Mouse (Mus musculus): ENCODE results near the gene Syt3. TPM values are rescaled to one million over a fixed set of nuclear protein-coding genes. Genes with fewer than 3 reads are reported as not detected.

The Syt3 gene
- total RNA-seq, 1 experiment from 2014 or later, result not detected

DNA sequence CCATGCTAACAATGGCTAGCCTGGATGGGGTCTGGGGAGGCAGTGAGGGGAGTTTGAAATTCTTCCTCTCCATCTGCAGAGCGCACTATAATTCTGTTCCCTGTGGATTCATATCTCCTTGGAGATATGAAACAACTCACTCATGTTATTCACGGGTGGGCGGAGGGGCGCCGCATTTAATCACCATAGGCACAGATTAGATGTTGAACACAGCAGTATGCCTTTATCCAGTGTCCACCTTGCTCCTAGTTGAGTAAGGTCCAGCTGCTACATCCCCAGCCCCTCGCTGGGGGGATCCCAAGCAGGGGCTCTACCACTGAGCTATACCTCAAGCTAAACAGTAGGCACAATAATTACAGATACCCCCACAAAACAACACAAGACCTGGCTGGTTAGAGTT lies 28.5 kb upstream of the Syt3 start:
- ATAC-seq (replicated peaks; ENCODE audit: insufficient number of reproducible peaks, low FRiP score, low TSS enrichment, poor library complexity, severe bottlenecking), result no peak

DNA sequence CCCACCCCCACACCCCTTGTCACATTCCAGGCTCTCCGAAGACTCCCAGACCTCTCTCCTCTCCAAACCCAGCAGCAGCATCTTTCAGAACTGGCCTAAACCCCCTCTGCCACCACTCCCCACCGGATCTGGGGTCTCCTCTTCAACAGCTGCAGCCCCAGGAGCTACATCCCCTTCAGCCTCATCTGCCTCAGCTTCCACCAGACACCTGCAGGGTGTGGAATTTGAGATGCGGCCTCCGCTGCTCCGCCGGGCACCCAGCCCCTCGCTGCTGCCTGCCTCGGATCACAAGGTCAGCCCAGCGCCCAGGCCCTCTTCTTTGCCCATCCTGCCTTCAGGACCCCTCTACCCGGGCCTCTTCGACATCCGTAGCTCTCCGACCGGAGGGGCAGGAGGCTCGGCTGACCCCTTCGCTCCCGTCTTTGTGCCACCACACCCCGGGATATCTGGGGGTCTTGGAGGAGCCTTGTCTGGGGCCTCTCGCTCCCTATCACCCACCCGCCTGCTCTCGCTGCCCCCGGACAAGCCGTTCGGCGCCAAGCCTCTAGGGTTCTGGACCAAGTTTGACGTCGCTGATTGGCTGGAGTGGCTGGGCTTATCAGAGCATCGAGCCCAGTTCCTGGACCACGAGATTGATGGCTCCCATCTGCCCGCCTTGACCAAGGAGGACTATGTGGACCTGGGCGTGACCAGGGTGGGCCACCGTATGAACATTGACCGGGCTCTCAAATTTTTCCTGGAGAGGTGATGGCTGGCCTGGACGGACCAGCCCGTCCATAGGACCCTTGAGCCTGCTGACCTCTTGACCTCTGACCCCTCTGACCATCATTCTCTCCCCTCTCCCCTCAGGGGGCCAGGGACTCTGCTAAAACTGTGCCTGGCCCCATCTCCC lies 27.1 kb upstream of the Syt3 start:
- no peak for ATAC-seq (replicated peaks; ENCODE audit: insufficient number of reproducible peaks, low FRiP score, low TSS enrichment, poor library complexity, severe bottlenecking)

DNA sequence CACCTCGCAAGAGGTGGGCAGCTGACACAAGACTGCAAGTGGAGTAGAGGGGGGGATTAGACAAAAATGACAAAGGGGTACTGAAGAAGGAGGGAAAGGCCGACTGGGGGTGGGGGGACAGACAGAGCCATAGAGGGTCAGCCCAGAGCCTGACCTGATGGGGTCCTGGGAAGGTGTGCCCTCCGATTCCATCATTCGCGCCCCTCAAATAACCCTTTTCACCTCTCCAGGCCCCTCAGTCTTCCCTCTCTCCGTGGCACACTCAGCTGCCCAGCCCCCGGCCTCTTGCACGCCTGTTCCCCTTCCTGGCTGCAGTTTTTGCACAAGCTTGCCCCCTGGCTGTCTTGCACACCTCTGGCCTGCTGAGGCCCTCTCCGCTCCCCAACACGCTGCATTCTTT lies 26.4 kb upstream of the Syt3 start:
- no peak for ATAC-seq (replicated peaks; ENCODE audit: insufficient number of reproducible peaks, low FRiP score, low TSS enrichment, poor library complexity, severe bottlenecking)

DNA sequence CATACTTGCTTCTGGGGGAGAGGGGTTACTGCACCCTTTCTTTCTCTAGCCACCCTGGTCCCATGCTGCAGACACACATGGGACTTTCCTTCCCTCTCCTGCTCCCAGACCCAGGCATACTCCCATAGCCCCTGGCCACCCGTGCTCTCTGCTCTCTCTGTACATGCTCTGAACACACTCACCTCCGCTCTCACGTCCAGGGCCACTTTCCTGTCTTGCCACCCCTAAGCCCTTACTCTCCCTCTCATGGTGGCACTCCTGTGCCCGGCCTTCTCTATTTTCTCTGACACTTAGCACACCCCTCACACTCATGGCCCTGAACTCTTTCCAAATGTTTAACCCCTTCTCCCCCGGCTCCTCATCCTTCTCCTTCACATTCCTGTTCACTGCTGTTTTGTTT lies 25.9 kb upstream of the Syt3 start:
- no peak for ATAC-seq (replicated peaks; ENCODE audit: insufficient number of reproducible peaks, low FRiP score, low TSS enrichment, poor library complexity, severe bottlenecking)

DNA sequence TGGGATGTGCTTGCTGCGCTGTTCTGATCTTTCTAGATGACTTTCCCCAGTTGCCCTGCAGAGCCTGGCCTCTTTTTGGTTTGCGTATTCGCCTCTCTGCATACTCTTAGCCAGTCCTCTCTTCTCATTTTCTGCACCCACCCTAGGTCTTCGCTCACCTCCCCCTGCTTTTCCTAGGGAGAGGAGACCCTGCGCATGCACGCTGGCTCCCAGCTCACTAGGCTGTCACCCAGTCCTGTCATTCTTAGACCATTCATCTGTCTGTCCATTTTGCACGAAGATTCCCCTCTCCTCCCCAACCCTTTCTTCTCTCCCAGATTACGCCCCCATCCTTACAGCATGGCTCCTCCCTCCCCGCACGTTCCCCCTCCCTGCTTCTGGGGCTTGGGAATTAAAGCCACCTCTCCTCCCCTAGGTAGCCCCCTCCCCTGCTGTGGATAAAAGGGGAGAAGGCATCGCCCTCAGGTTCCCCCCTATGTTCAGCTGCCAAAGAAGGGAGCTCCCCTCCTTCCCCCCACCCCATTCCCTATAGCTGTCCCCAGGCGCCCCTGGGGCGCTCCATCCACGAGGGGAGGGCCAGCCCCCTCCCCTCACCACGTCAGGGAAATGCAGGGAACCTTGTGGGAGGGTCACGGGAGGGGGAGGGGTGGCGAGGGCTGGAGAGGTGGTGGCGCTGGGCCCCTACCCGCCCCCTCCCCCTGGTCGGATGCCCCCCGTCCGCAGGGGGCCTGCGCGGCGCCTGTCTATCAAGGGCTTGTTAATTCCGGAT lies 24.8 kb upstream of the Syt3 start:
- ATAC-seq (replicated peaks; ENCODE audit: insufficient number of reproducible peaks, low FRiP score, low TSS enrichment, poor library complexity, severe bottlenecking), result no peak

DNA sequence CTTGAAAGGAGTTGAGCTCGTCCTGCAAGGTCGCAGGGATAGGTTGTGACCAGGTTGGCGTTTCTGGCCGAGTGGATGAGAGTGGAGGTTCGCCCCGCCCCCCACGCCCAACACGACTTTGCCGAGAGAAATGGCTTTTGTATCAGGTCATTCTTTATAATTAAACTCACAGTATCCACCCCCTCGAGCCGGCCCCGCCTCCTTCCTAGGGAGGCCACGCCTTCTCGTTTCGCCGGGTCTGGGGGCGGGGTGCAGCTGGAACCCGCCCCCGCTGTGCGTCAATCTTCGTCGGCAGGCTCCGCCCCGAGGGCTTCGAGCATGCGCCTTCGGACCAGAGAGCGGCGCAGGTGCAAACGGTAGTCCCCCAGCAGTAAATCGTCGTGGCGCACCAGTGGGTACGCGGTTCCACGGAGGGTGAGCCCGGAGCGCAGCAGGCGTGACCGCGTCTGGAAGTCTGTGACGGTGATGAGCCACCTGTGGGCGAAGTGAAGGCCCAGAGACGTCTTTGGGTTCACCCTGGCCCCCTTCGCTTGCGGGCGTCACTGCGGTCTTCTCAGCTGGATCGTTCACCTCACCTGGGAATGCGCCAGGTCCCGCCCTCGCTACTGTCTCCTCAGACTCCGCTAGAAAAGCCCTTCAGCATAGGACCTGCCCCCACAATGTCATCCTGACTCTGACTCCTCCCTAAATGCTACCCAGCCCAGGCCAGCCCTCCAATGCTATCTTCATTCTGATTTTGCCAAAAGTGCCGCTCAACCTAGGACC lies 23.8 kb upstream of the Syt3 start:
- peak; percentile 70 for ATAC-seq (replicated peaks; ENCODE audit: insufficient number of reproducible peaks, low FRiP score, low TSS enrichment, poor library complexity, severe bottlenecking)

DNA sequence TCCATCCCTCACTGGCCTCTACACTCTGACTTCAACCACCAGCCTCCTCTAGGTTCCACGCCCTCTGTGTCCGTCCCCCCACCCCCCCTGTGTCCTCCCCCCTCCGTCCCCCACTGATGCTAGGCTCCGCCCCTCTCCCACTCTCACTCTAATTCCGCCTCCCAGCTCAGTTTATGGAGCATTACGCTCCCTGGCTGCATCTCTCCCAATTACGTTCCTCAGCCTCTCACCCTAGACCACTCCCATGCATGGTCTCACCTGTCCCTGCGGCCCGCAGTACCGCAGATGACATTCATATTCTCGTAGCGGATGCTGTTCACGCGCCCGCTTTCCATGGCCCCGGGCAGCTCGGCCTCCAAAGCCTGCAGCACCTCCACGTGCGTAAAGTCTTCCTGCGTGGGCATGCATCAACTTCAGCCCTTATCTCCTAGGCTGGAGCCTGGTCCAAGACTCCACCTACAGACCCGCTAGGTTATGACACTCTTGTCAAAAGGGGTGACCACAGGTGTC lies 23.1 kb upstream of the Syt3 start:
- no peak for ATAC-seq (replicated peaks; ENCODE audit: insufficient number of reproducible peaks, low FRiP score, low TSS enrichment, poor library complexity, severe bottlenecking)

DNA sequence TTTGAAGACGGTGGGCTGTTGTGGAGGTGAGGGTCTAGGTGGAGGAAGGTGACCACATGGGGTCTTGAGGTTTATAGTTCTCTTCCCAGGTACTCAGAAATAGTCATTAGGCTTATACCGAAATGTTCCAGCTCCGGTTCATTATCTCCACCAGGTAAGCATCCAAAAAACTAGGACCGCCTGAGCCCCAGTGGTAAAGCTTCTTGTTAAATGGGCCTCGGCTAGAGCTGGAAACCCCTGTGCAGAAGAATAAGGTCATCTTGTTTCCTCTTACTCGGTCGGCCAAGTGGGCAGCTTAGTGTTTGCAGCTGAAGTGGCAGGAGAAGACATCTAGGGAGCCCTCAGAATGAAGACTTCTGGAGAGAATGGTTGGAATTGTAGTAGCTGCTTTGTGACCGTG lies 11.2 kb upstream of the Syt3 start:
- no peak for ATAC-seq (replicated peaks; ENCODE audit: insufficient number of reproducible peaks, low FRiP score, low TSS enrichment, poor library complexity, severe bottlenecking)

DNA sequence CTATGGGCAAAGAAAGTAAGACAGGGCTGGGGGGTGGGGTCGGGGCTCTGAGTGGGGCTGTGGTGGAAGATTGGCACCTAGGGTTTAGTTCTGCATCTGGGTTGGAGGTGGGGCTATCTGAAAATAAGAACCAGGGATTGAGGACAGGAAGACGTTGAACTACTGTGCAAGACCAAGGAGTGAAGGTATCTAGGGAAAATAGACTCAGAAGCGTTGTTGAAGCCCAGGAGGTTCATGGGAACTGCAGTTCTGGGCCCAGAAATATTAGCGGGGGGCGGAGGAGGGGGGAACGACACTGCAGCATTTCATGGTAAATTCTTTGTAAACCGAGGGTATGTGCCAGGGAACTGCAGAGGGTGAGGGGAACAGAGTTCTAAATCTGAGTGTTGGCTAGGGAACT lies 10.4 kb upstream of the Syt3 start:
- no peak for ATAC-seq (replicated peaks; ENCODE audit: insufficient number of reproducible peaks, low FRiP score, low TSS enrichment, poor library complexity, severe bottlenecking)

DNA sequence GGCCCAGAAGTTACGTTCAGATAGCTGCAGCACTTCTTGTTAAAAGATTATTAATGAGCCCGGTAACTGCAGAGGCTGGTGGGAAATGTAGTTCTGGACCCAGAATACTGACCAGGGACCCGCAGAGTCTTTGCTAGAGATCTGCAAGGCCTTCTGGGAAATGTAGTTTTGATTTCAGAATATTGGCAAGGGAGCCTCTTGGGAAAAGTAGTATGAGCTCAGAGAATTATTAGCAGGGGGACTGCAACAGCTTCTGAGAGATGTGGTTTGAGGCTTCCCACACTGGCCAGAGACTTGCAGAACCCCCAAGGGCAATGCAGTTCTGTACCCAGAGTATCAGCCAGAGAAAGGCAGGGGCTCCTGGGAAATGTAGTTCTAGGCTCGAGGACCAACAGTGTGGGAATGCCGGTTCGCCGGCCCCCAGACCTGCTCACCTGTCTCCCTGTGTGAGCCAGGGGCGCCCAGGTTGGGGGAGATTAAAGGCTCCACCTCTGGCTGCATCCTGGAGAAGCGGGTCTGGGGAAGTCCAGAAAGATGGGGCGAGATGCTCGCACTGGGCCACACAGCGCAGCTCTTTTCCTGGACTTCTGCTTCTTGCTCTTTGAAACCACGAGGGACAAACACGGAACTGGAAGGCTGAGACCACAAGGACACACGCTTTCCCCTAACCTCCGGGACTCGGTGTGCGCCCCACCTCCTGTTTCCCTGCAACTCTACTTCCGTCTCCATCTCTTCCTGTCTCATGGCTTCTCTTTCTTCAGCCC lies 9.8 kb upstream of the Syt3 start:
- peak; percentile 95 for ATAC-seq (replicated peaks; ENCODE audit: insufficient number of reproducible peaks, low FRiP score, low TSS enrichment, poor library complexity, severe bottlenecking)

DNA sequence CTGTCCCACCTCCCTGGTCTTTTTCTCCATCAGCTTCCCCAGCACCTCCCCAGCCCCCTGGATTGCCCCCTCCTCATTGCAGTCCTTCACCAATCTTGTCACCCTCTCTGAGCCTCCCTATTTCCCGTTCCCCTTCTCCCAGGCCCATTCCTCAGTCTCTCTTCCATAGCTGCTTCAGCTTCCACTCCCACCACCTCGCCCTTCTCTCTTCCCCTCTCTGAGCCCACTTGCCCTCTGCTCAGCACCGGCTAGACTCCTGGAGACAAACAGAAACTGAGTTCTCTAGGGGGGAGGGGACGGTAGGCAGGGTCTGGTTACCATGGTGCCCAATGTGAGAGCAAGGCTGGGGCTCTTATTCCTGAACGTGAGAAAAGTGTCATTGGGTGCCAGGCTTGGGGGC lies 9.1 kb upstream of the Syt3 start:
- ATAC-seq (replicated peaks; ENCODE audit: insufficient number of reproducible peaks, low FRiP score, low TSS enrichment, poor library complexity, severe bottlenecking), result no peak

DNA sequence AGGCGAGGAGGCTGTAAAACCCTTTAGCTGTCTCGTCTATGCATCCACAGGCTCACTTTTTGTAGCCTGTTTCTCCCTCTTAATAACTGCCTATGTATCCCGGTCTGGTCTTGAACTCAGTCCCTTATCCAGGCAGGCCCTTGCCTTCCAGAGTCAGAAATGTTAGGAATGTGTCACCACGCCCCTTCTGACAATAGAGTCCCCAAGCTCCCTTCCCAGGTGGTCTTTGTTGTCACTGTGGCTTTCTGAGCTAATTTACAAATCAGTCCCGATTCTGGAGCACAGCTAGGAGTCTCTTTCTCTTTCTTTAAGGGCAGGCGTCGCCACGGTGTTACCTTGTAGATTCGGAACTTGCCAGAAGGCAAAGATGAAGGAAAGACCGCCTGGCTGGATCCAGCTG lies 8.7 kb upstream of the Syt3 start:
- ATAC-seq (replicated peaks; ENCODE audit: insufficient number of reproducible peaks, low FRiP score, low TSS enrichment, poor library complexity, severe bottlenecking), result no peak

DNA sequence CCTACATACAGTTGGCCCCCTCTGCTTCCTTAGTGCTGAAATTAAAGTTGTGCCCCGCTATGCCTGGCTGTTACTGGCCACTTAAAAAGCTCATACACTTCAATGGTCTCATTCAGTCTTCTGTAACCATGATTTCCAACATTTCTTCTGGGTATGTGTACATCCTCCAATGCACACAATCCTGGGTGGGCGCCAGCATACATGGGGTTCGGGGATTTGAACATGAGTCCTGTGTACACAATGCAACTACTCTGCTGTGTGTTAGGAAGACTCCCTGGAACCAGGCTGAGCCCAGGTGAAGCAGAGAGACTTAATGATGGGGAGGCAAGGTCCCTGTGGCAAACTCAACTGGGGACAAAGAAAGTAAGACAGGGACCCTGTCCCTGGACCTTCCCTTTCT lies 8.1 kb upstream of the Syt3 start:
- no peak for ATAC-seq (replicated peaks; ENCODE audit: insufficient number of reproducible peaks, low FRiP score, low TSS enrichment, poor library complexity, severe bottlenecking)

DNA sequence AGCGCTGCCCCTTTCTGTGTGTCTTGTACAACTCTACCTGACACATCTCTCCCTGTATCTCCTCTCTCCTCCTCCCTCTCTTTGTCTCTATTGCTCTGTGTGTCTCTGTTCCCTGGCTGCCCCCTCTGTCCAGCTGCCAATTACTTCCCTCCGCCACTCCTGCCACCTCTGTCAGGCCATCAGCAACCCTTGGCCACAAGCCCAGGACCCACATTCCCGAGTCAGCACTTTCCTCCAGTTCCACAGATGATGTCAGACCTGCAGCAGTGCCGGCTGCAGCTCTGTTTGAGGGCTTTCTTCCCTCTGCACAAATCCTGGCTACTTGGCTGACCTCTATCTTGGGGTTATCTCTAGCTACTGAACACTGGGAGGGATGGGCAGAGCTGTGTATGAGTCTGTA lies 5.6 kb upstream of the Syt3 start:
- ATAC-seq (replicated peaks; ENCODE audit: insufficient number of reproducible peaks, low FRiP score, low TSS enrichment, poor library complexity, severe bottlenecking), result no peak

DNA sequence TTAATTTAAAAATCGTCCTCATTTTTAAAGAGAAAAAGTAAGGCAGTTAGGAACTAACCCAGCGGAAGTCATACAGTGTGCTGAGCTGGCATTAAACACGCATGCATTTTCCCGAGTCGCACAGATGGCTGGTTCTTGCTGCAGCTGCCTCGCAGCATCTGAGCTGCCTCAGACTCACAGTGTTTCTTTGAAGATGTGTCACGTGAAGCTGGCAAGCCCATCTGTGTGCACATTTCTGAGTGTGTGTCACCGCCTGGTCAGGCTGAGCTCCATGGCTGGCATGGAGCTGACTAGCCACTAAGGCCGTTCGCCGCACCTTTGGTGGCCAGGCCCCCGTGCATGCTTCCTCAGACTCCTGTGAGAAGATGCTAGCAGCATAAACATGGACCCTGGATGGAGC lies 1.4 kb upstream of the Syt3 start:
- ATAC-seq (replicated peaks; ENCODE audit: insufficient number of reproducible peaks, low FRiP score, low TSS enrichment, poor library complexity, severe bottlenecking), result no peak

DNA sequence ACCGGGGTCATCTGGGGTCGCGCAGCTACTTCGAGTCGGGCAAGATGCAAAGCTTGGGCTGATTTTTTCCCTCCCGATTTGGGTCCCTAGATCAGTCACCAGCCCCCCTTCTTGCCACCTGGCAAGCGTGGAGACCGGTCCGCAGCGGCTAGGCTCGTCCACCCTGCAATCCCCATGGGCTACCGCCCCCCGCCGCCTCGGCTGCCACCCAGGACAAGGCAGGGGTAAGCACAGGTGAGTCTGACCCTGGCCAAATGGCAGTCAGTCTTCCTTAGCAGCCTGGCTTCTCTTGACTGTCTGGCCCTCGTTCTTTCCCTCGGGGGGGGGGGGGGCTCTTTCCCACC lies 786 bp downstream of the Syt3 start:
- no peak for ATAC-seq (replicated peaks; ENCODE audit: insufficient number of reproducible peaks, low FRiP score, low TSS enrichment, poor library complexity, severe bottlenecking)

DNA sequence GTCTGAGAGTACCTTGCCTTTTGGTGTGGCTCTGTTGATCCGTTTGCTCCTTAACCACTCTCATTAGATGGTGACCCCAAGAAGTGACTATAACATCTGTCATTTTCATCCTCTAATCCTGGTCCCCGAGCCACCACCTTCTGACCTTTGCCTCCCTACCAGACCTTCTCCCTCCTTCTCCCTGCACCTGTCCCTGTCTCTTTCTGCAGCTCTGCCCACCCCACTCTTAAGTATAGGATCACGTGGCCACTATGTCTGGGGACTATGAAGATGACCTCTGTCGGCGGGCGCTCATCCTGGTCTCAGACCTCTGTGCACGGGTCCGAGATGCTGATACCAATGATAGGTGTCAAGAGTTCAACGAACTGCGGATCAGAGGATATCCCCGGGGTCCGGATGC lies 1.8 kb downstream of the Syt3 start, which contains the start of gene 1700008O03Rik:
1700008O03Rik (minus strand) TSS at position 101 of the 400 bp plus-strand sequence.
- ATAC-seq (replicated peaks; ENCODE audit: insufficient number of reproducible peaks, low FRiP score, low TSS enrichment, poor library complexity, severe bottlenecking), result no peak

DNA sequence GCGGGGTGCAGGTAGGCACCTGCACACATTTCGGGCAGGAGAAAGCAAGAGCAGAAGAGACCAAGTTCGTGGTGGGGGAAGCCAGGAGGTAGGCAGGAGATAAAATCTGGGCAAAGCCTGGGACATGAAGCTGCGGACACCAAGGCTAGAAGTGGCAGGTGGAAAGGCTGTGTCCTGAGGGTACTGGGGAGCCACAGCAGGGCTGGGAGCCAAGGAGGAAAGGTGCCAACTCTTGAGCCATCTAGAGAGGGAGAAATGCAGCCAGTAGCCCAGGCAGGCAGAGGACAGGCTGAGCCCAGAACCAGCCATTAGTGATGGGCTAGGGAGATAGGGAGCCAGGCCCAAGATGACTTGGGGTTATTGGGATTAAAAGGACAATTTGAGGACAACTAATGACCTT lies 7.9 kb downstream of the Syt3 start:
- no peak for ATAC-seq (replicated peaks; ENCODE audit: insufficient number of reproducible peaks, low FRiP score, low TSS enrichment, poor library complexity, severe bottlenecking)

DNA sequence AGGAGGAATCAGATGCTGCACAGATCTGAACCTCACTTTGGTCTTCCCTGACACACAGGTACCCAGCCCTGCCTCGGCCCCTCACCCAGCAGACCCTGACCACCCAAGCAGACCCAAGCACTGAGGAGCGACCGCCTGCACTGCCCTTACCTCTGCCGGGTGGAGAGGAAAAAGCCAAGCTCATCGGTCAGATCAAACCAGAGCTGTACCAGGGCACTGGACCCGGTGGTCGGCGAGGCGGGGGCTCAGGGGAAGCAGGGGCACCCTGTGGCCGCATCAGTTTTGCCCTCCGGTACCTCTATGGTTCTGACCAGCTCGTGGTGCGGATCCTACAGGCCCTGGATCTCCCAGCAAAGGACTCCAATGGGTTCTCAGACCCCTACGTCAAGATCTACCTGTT lies 8.4 kb downstream of the Syt3 start:
- ATAC-seq (replicated peaks; ENCODE audit: insufficient number of reproducible peaks, low FRiP score, low TSS enrichment, poor library complexity, severe bottlenecking), result no peak

All from monocyte, adult 5-6 weeks (primary cell).